In genomic region chr15:79687175-79687574, GRCm38 (mm10) we compare ENCODE assay signal across 8 mouse cellular contexts. TPM values are rescaled to one million over a fixed set of nuclear protein-coding genes. Genes with fewer than 3 reads are reported as not detected.
DNase-seq lines count a peak whose midpoint lies in the region; ATAC-seq and TF ChIP-seq lines count a peak whose summit lies in the region.

No protein-coding gene starts in this region.

- ATAC-seq in kidney, embryonic 14.5 days (ENCODE audit: low FRiP score, low TSS enrichment), result no peak
- ATAC-seq in G1E (ENCODE audit: extremely low read depth, insufficient number of reproducible peaks, low FRiP score, poor library complexity, severe bottlenecking), result no peak
- no peak for ATAC-seq in forebrain, embryonic 11.5 days (replicated peaks; ENCODE audit: low FRiP score)

- 0% methylated on average over 24 of the region's 33 CpGs for WGBS in kidney, embryonic 14.5 days
- 0% methylated on average over 33 of the region's 33 CpGs for WGBS in forebrain, embryonic 11.5 days
- WGBS in limb, embryonic 10.5 days, result under 1% methylated on average over 27 of the region's 33 CpGs

- peak overlapping the region; percentile 92 for H3K27ac ChIP-seq in kidney, embryonic 14.5 days (ENCODE audit: low read depth, low read length)
- H3K27ac ChIP-seq in forebrain, embryonic 11.5 days (ENCODE audit: low read depth, low read length), result peak overlapping the region; percentile 92
- H3K27ac ChIP-seq in limb, embryonic 10.5 days, result peak overlapping the region; percentile 95

- peak overlapping the region; percentile 73 for H3K4me2 ChIP-seq in kidney, embryonic 14.5 days (replicated peaks; ENCODE audit: low read depth, low read length)
- H3K4me2 ChIP-seq in forebrain, embryonic 11.5 days (ENCODE audit: low read depth, low read length, severe bottlenecking), result peak overlapping the region; percentile 90

- DNase-seq in kidney, adult 11 months, result no peak
- DNase-seq in G1E (ENCODE audit: low spot score), result no peak
- no peak for DNase-seq in forebrain, embryonic 11.5 days (ENCODE audit: low spot score)
- peak; percentile 78 for DNase-seq in limb, embryonic 10.5 days (ENCODE audit: low spot score)
- peak; percentile 79 for DNase-seq in neural tube, embryonic 10.5 days (ENCODE audit: extremely low spot score, low spot score)
- no peak for DNase-seq in frontal cortex, adult 2 months (ENCODE audit: extremely low spot score in 1 of 2, low spot score in 1 of 2)
- no peak for DNase-seq in adrenal gland, postnatal 36 days

- no peaks in the 10 kb centered on the region for H3K27me3 ChIP-seq in kidney, embryonic 14.5 days (ENCODE audit: control insufficient read depth, insufficient read depth, low read length)
- H3K27me3 ChIP-seq in G1E (ENCODE audit: insufficient read depth, low read length), result no peaks in the 10 kb centered on the region
- H3K27me3 ChIP-seq in forebrain, embryonic 11.5 days (ENCODE audit: control insufficient read depth, insufficient read depth, low read length), result no peaks in the 10 kb centered on the region
- no peaks in the 10 kb centered on the region for H3K27me3 ChIP-seq in limb, embryonic 10.5 days (ENCODE audit: low read depth, poor library complexity, severe bottlenecking)

- H3K36me3 ChIP-seq in kidney, embryonic 14.5 days (ENCODE audit: control insufficient read depth, insufficient read depth, low read length), result no peaks in the 10 kb centered on the region
- H3K36me3 ChIP-seq in G1E (replicated peaks), result peaks cover 42% of the 10 kb centered on the region
- no peaks in the 10 kb centered on the region for H3K36me3 ChIP-seq in forebrain, embryonic 11.5 days (ENCODE audit: control insufficient read depth, insufficient read depth, low read length)
- H3K36me3 ChIP-seq in limb, embryonic 10.5 days, result peaks cover 10% of the 10 kb centered on the region

- peak overlapping the region; percentile 90 for H3K9ac ChIP-seq in kidney, embryonic 14.5 days (ENCODE audit: low read depth, low read length)
- H3K9ac ChIP-seq in forebrain, embryonic 11.5 days (ENCODE audit: low read length), result peak overlapping the region; percentile 83

- peaks cover 51% of the 10 kb centered on the region for H3K4me1 ChIP-seq in kidney, embryonic 14.5 days (ENCODE audit: control insufficient read depth, insufficient read depth, low read length)
- H3K4me1 ChIP-seq in G1E (ENCODE audit: insufficient read depth, low read depth, low read length), result peaks cover 73% of the 10 kb centered on the region
- peaks cover 16% of the 10 kb centered on the region for H3K4me1 ChIP-seq in forebrain, embryonic 11.5 days (replicated peaks; ENCODE audit: control insufficient read depth, insufficient read depth, low read length)
- H3K4me1 ChIP-seq in limb, embryonic 10.5 days, result peaks cover 69% of the 10 kb centered on the region

- TF ChIP-seq CTCF in G1E (IDR thresholded peaks at IDR 0.05; ENCODE audit: low read depth, low read length), result no peak

- H3K4me3 ChIP-seq in kidney, embryonic 14.5 days (ENCODE audit: low read length), result peak overlapping the region; percentile 87
- H3K4me3 ChIP-seq in G1E (ENCODE audit: low read depth, low read length), result peak overlapping the region; percentile 98
- H3K4me3 ChIP-seq in forebrain, embryonic 11.5 days (ENCODE audit: low read depth, low read length), result peak overlapping the region; percentile 89
- H3K4me3 ChIP-seq in limb, embryonic 10.5 days, result peak overlapping the region; percentile 92

- no peaks in the 10 kb centered on the region for H3K9me3 ChIP-seq in kidney, embryonic 14.5 days (ENCODE audit: control insufficient read depth, low read length)
- H3K9me3 ChIP-seq in G1E (replicated peaks), result no peaks in the 10 kb centered on the region
- no peaks in the 10 kb centered on the region for H3K9me3 ChIP-seq in forebrain, embryonic 11.5 days (ENCODE audit: control insufficient read depth, low read length)
- H3K9me3 ChIP-seq in limb, embryonic 10.5 days (replicated peaks), result no peaks in the 10 kb centered on the region

RNA-seq across cellular contexts. Expression of gene Josd1, which starts 0.5 kb away (rescaled TPM):
- 11.9 and 13.0 TPM in 2 replicates for polyA plus RNA-seq in kidney, embryonic 14.5 days (2014; fragmentation: Nextera tagmentation; extraction: Ambion mirVana)
- total RNA-seq in G1E (2014; fragmentation: Nextera tagmentation) (19.1 and 23.3 TPM in 2 replicates), G1E (2017) (21.6 and 21.9 TPM in 2 replicates)
- 16.7 and 22.6 TPM in 2 replicates for polyA plus RNA-seq in G1E (2012)
- 13.4 and 13.8 TPM in 2 replicates for polyA plus RNA-seq in forebrain, embryonic 11.5 days (2014; fragmentation: Nextera tagmentation; extraction: Ambion mirVana)
- 23.8 and 24.6 TPM in 2 replicates for polyA plus RNA-seq in limb, embryonic 10.5 days (2016; fragmentation: Nextera tagmentation; extraction: Ambion mirVana)
- polyA plus RNA-seq in frontal cortex, adult 2 months (2012; rRNA removed), result 53.0 and 53.8 TPM in 2 replicates
- 10 to 100 TPM; 33.8 to 36.4 TPM for total RNA-seq in adrenal gland, postnatal 36 days (2021)

RNA-seq across cellular contexts. Expression of gene Gtpbp1, which starts 3.5 kb away (rescaled TPM):
- 20.3 and 31.6 TPM in 2 replicates for polyA plus RNA-seq in kidney, embryonic 14.5 days (2014; fragmentation: Nextera tagmentation; extraction: Ambion mirVana)
- 63.7 and 74.7 TPM in 2 replicates for total RNA-seq in G1E (2014; fragmentation: Nextera tagmentation)
- total RNA-seq in G1E (2017), result 54.8 and 58.6 TPM in 2 replicates
- polyA plus RNA-seq in G1E (2012), result 108 and 116 TPM in 2 replicates
- polyA plus RNA-seq in forebrain, embryonic 11.5 days (2014; fragmentation: Nextera tagmentation; extraction: Ambion mirVana), result 53.4 and 54.3 TPM in 2 replicates
- polyA plus RNA-seq in limb, embryonic 10.5 days (2016; fragmentation: Nextera tagmentation; extraction: Ambion mirVana), result 48.6 and 53.9 TPM in 2 replicates
- polyA plus RNA-seq in frontal cortex, adult 2 months (2012; rRNA removed), result 45.0 and 46.6 TPM in 2 replicates
- total RNA-seq in adrenal gland, postnatal 36 days (2021), result 10 to 100 TPM; 25.8 to 27.2 TPM

RNA-seq across cellular contexts. Expression of gene Tomm22, which starts 16.5 kb away (rescaled TPM):
- polyA plus RNA-seq in kidney, embryonic 14.5 days (2014; fragmentation: Nextera tagmentation; extraction: Ambion mirVana), result 274 and 346 TPM in 2 replicates
- 116 and 133 TPM in 2 replicates for total RNA-seq in G1E (2014; fragmentation: Nextera tagmentation)
- 144 and 169 TPM in 2 replicates for total RNA-seq in G1E (2017)
- 103 and 140 TPM in 2 replicates for polyA plus RNA-seq in G1E (2012)
- 271 and 288 TPM in 2 replicates for polyA plus RNA-seq in forebrain, embryonic 11.5 days (2014; fragmentation: Nextera tagmentation; extraction: Ambion mirVana)
- polyA plus RNA-seq in limb, embryonic 10.5 days (2016; fragmentation: Nextera tagmentation; extraction: Ambion mirVana), result 253 and 284 TPM in 2 replicates
- polyA plus RNA-seq in frontal cortex, adult 2 months (2012; rRNA removed), result 92.3 and 97.1 TPM in 2 replicates
- 100 to 1,000 TPM; 110 to 112 TPM for total RNA-seq in adrenal gland, postnatal 36 days (2021)

RNA-seq across cellular contexts. Expression of gene Cby1, which starts 28.2 kb away (rescaled TPM):
- 52.4 and 56.0 TPM in 2 replicates for polyA plus RNA-seq in kidney, embryonic 14.5 days (2014; fragmentation: Nextera tagmentation; extraction: Ambion mirVana)
- 9.9 and 18.5 TPM in 2 replicates for total RNA-seq in G1E (2014; fragmentation: Nextera tagmentation)
- total RNA-seq in G1E (2017), result 44.7 and 54.5 TPM in 2 replicates
- 98.0 and 113 TPM in 2 replicates for polyA plus RNA-seq in G1E (2012)
- polyA plus RNA-seq in forebrain, embryonic 11.5 days (2014; fragmentation: Nextera tagmentation; extraction: Ambion mirVana), result 78.8 and 81.6 TPM in 2 replicates
- polyA plus RNA-seq in limb, embryonic 10.5 days (2016; fragmentation: Nextera tagmentation; extraction: Ambion mirVana), result 58.4 and 65.6 TPM in 2 replicates
- polyA plus RNA-seq in frontal cortex, adult 2 months (2012; rRNA removed), result 39.3 and 45.0 TPM in 2 replicates
- total RNA-seq in adrenal gland, postnatal 36 days (2021), result 10 to 100 TPM; 15.9 to 24.7 TPM

RNA-seq across cellular contexts. Expression of gene Fam227a, which starts 28.4 kb away (rescaled TPM):
- polyA plus RNA-seq in kidney, embryonic 14.5 days (2014; fragmentation: Nextera tagmentation; extraction: Ambion mirVana), result 1.6 and 2.7 TPM in 2 replicates
- total RNA-seq in G1E (2014; fragmentation: Nextera tagmentation), result 0.90 and 3.4 TPM in 2 replicates
- 1.2 and 2.1 TPM in 2 replicates for total RNA-seq in G1E (2017)
- 0.11 and 0.13 TPM in 2 replicates for polyA plus RNA-seq in G1E (2012)
- 4.5 and 4.7 TPM in 2 replicates for polyA plus RNA-seq in forebrain, embryonic 11.5 days (2014; fragmentation: Nextera tagmentation; extraction: Ambion mirVana)
- polyA plus RNA-seq in limb, embryonic 10.5 days (2016; fragmentation: Nextera tagmentation; extraction: Ambion mirVana), result 1.0 and 2.1 TPM in 2 replicates
- polyA plus RNA-seq in frontal cortex, adult 2 months (2012; rRNA removed), result 15.8 and 19.0 TPM in 2 replicates
- total RNA-seq in adrenal gland, postnatal 36 days (2021), result 1 to 10 TPM; 2.4 to 2.8 TPM

Comparison
In these comparisons a context has a peak if more than half of its experiments do, and no peak if none do; other contexts are left out.
1. DNase-seq: peak in limb, embryonic 10.5 days (single experiment) and neural tube, embryonic 10.5 days (single experiment); none in kidney, adult 11 months (single experiment), G1E (single experiment), forebrain, embryonic 11.5 days (single experiment), frontal cortex, adult 2 months (0 of 2) and adrenal gland, postnatal 36 days (0 of 2).
2. Peak in every context shown above with its lines, with median percentiles within 50 percentile points of each other: H3K27ac ChIP-seq and H3K4me3 ChIP-seq.